Mouse (Mus musculus) CD4-positive, CD25-positive, alpha-beta regulatory T cell, adult 4 months (primary cell): ENCODE data around the gene Mapk8ip1. TPM values are rescaled to one million over a fixed set of nuclear protein-coding genes. Genes with fewer than 3 reads are reported as not detected.

Experiments
- polyA plus RNA-seq, 2 experiments: library from polyadenylated mRNA; unstranded; fragments of 100-300 nt; shearing (Covaris generic); gene quantifications; one replicate each; pipeline ENCODE4 v1.2.1; 2017

Mapk8ip1 gene
- polyA plus RNA-seq, 2 experiments from 2014 or later, result 0.35 to 0.68 TPM

Other genes with a start within 250 kb of the Mapk8ip1 start
- 10 to 100 TPM; 44.5 to 77.0 TPM for gene Pex16, start 26.6 kb downstream of the Mapk8ip1 start, polyA plus RNA-seq
- gene Large2, start 26.4 kb downstream of the Mapk8ip1 start, polyA plus RNA-seq, result not detected
- 1 to 10 TPM; 4.5 to 8.1 TPM for gene 1700029I15Rik, start 18.7 kb downstream of the Mapk8ip1 start, polyA plus RNA-seq
- gene Cry2, start 32.8 kb upstream of the Mapk8ip1 start, polyA plus RNA-seq, result 10 to 100 TPM; 10.6 to 13.4 TPM
- 10 to 100 TPM; 50.3 to 73.8 TPM for gene Slc35c1, start 59.3 kb upstream of the Mapk8ip1 start, polyA plus RNA-seq
- under 1 TPM in 1 of 2 experiments, not detected in 1; 0.27 TPM for gene Chst1, start 198.4 kb upstream of the Mapk8ip1 start, polyA plus RNA-seq